Mouse (Mus musculus) hindbrain, embryonic 10.5 days (tissue): ENCODE results near the gene Polr2a. TPM values are rescaled to one million over a fixed set of nuclear protein-coding genes. Genes with fewer than 3 reads are reported as not detected.
A peak's percentile ranks its signal among the peaks of the same experiment; 100 is the strongest.

Experiments used
- DNase-seq: peaks from one replicate; pipeline ENCODE4 v3.0.0-alpha.2; 2017; ENCODE audit warnings: low spot score
- H3K27ac ChIP-seq: fragments of 300-500 bp; sonication (generic); 2 replicates; pipeline ENCODE4 v1.5.1; 2016; ENCODE audit warnings: mild to moderate bottlenecking, moderate library complexity
- H3K27me3 ChIP-seq: fragments of 300-500 bp; sonication (generic); 2 replicates; pipeline ENCODE4 v1.6.1; 2016; ENCODE audit warnings: mild to moderate bottlenecking; ENCODE audit not compliant: poor library complexity, insufficient read depth, severe bottlenecking
- H3K36me3 ChIP-seq: fragments of 300-500 bp; sonication (generic); 2 replicates; pipeline ENCODE4 v1.6.1; 2016; ENCODE audit warnings: mild to moderate bottlenecking, moderate library complexity
- H3K4me1 ChIP-seq: fragments of 300-500 bp; sonication (generic); replicated peaks from 2 replicates; pipeline ENCODE4 v1.6.1; 2016; ENCODE audit warnings: mild to moderate bottlenecking
- H3K4me3 ChIP-seq: fragments of 300-500 bp; sonication (generic); 2 replicates; pipeline ENCODE4 v1.5.1; 2016; ENCODE audit warnings: mild to moderate bottlenecking, moderate library complexity
- H3K9me3 ChIP-seq: fragments of 300-500 bp; sonication (generic); 2 replicates; pipeline ENCODE4 v1.6.1; 2016; ENCODE audit warnings: mild to moderate bottlenecking, moderate library complexity
- WGBS: fragments of 180-500 bp; shearing (Covaris S2); methylation state at CpG from one replicate; pipeline ENCODE4 v1.1.7; 2016; 5-methylcytosine and 5-hydroxymethylcytosine counted together
- polyA plus RNA-seq: library from polyadenylated mRNA; unstranded; fragments of >200 nt; fragmentation: Nextera tagmentation; extraction: Ambion mirVana; gene quantifications from 2 replicates; pipeline ENCODE4 v1.2.1, GENCODE M21; 2016

Gene Polr2a
- polyA plus RNA-seq, 1 experiment from 2014 or later, result 37.9 TPM

GRCm38 (mm10) chr11:69799394-69800137, 41.1 kb upstream of the Polr2a start:
- Histone ChIP-seq H3K27ac (peak overlapping the region; percentile 96), H3K4me3 (peak overlapping the region; percentile 66), H3K9me3 (no peaks in the 10 kb centered on the region), H3K27me3 (peaks cover 91% of the 10 kb centered on the region), H3K4me1 (peaks cover 77% of the 10 kb centered on the region), H3K36me3 (no peaks in the 10 kb centered on the region)
- DNase-seq, result peak; percentile 66
- 18% methylated on average over 12 of the region's 12 CpGs for WGBS

- Histone ChIP-seq H3K4me1 (peaks cover 60% of the 10 kb centered on the region), H3K9me3 (no peaks in the 10 kb centered on the region), H3K4me3 (no peak overlapping the region), H3K27me3 (peaks cover 91% of the 10 kb centered on the region), H3K27ac (no peak overlapping the region), H3K36me3 (no peaks in the 10 kb centered on the region)
- no peak for DNase-seq
- WGBS, result 78% methylated on average over 7 of the region's 7 CpGs
Measured at GRCm38 (mm10) chr11:69797924-69798323, 39.5 kb upstream of the Polr2a start.

DNA sequence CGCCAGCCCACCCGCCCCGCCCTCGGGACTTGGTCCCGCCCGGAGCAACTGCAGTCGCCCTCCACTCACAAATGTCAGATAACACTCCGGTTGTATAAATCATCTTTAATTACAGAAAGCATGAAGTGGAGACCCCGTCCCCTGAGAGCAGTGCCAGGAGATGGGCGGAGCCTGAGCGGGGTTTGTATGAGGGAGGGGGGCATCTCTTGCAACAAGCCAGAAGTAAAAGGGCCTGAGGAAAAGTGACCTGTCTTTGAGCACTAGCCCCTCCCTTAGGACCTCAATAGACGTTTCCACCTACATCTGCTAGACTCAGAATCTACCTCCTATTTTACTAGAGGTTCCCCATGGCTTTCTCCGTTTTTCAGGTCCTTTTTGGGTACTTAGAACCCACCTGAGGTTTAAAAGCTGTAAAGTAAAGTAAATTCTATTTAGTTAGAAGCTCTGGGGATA, 37.6 kb upstream of the Polr2a start:
- Histone ChIP-seq H3K36me3 (no peaks in the 10 kb centered on the region), H3K9me3 (no peaks in the 10 kb centered on the region), H3K4me3 (peak overlapping the region; percentile 60), H3K27ac (peak overlapping the region; percentile 79), H3K4me1 (peaks cover 41% of the 10 kb centered on the region), H3K27me3 (peaks cover 81% of the 10 kb centered on the region)
- WGBS, result 4% methylated on average over 13 of the region's 13 CpGs
- no peak for DNase-seq

GRCm38 (mm10) chr11:69795168-69795982, 36.9 kb upstream of the Polr2a start, which contains the start of gene Chrnb1:
TSS of gene Chrnb1 (minus strand) at chr11:69795943.
- no peaks in the 10 kb centered on the region for H3K36me3 ChIP-seq
- 2% methylated on average over 52 of the region's 52 CpGs for WGBS
- H3K4me1 ChIP-seq, result peaks cover 35% of the 10 kb centered on the region
- H3K27ac ChIP-seq, result peak within 1 kb of the TSS; percentile 79
- peak; percentile 91 for DNase-seq
- peak within 1 kb of the TSS; percentile 60 for H3K4me3 ChIP-seq
- no peaks in the 10 kb centered on the region for H3K9me3 ChIP-seq
- peaks cover 75% of the 10 kb centered on the region for H3K27me3 ChIP-seq

DNA sequence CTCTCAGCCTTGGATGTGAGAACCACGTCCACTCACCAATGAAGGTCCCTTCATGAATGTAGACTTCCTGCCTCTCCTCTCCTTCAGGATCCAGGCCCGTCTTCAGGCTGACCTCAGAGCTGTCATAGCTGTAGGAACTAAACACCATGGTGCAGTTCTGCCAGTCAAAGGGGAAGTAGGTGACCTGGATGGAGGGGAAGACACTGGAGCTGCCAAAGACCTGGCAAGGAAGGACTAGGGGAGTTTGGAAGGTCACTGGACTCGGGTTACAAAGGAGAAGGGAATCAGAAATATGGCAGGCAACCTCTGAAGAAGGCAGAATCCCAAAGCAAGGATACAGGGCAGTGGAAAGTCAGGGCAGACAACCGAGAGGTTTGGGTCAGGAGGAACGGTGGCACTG, 35.0 kb upstream of the Polr2a start:
- Histone ChIP-seq H3K4me1 (peaks cover 16% of the 10 kb centered on the region), H3K27ac (no peak overlapping the region), H3K36me3 (no peaks in the 10 kb centered on the region), H3K9me3 (no peaks in the 10 kb centered on the region), H3K4me3 (no peak overlapping the region), H3K27me3 (peaks cover 56% of the 10 kb centered on the region)
- no peak for DNase-seq
- 66% methylated on average over 5 of the region's 5 CpGs for WGBS

GRCm38 (mm10) chr11:69791420-69791819, 33.0 kb upstream of the Polr2a start:
- no peak for DNase-seq
- no peaks in the 10 kb centered on the region for H3K9me3 ChIP-seq
- no peak overlapping the region for H3K4me3 ChIP-seq
- no peaks in the 10 kb centered on the region for H3K36me3 ChIP-seq
- H3K27ac ChIP-seq, result no peak overlapping the region
- peaks cover 11% of the 10 kb centered on the region for H3K4me1 ChIP-seq
- H3K27me3 ChIP-seq, result peaks cover 40% of the 10 kb centered on the region
- WGBS, result 72% methylated on average over 5 of the region's 5 CpGs

- 69% methylated on average over 5 of the region's 5 CpGs for WGBS
- no peaks in the 10 kb centered on the region for H3K9me3 ChIP-seq
Measured at GRCm38 (mm10) chr11:69789431-69789830, 31.0 kb upstream of the Polr2a start.

DNA sequence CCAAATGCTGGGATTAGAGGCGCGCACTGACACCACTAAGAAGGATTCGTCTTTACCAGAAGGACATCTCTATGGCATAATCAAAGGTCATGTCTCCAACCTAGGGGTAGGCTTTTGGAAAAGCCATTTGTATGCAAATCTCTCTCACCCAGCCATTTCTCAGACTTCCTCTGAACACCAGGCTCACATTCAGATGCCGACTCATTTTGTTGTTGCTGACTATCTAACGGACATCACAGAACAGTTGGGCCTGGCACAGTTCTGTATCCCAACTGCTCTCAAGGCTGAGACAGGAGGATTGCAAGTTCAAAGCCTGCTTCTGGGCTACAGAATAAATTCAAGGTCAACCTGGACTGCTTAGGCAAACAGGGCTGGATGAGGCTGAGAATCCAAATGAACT, 28.9 kb upstream of the Polr2a start:
- 85% methylated on average over 5 of the region's 5 CpGs for WGBS
- no peaks in the 10 kb centered on the region; the same call in 1 of the 2 replicates for H3K4me1 ChIP-seq
- DNase-seq, result no peak
- H3K36me3 ChIP-seq, result no peaks in the 10 kb centered on the region
- H3K4me3 ChIP-seq, result no peak overlapping the region
- no peak overlapping the region for H3K27ac ChIP-seq
- peaks cover 10% of the 10 kb centered on the region for H3K27me3 ChIP-seq
- no peaks in the 10 kb centered on the region for H3K9me3 ChIP-seq

More at GRCm38 (mm10) chr11:69789431-69789830, 31.0 kb upstream of the Polr2a start:
- H3K4me1 ChIP-seq, result no peaks in the 10 kb centered on the region; the same call in 1 of the 2 replicates
- H3K27ac ChIP-seq, result no peak overlapping the region
- no peaks in the 10 kb centered on the region for H3K36me3 ChIP-seq
- peaks cover 29% of the 10 kb centered on the region for H3K27me3 ChIP-seq
- DNase-seq, result no peak
- H3K4me3 ChIP-seq, result no peak overlapping the region

GRCm38 (mm10) chr11:69784793-69785272, 26.4 kb upstream of the Polr2a start:
- no peaks in the 10 kb centered on the region for H3K9me3 ChIP-seq
- H3K36me3 ChIP-seq, result no peaks in the 10 kb centered on the region
- H3K27ac ChIP-seq, result no peak overlapping the region
- H3K4me1 ChIP-seq, result no peaks in the 10 kb centered on the region; the same call in none of the 2 replicates
- no peak for DNase-seq
- WGBS, result 43% methylated on average over 15 of the region's 15 CpGs
- peaks cover 19% of the 10 kb centered on the region for H3K27me3 ChIP-seq
- H3K4me3 ChIP-seq, result peak overlapping the region; percentile 1; the same call in 1 of the 2 replicates

DNA sequence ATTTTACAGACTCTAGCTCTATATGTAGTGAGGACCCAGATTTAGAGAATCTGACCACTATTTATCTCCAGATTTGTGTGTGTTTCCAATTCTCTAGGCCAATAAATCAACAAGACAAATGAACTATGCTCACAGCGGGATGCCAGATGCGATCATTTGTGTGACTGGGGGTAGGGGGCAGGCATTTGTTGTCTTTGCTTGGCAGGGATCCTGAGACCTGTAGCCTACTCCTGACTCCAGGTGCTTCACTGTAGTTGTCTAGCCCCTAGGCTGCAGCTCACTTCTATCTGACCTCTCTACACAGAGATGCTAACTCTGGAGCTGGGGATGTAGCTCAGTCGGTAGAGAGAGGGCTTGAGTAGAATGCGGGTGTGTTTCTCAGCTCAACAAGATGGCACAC, 23.4 kb upstream of the Polr2a start:
- Histone ChIP-seq H3K4me3 (no peak overlapping the region), H3K36me3 (peaks cover 3% of the 10 kb centered on the region; the same call in 1 of the 2 replicates), H3K27ac (no peak overlapping the region), H3K4me1 (peaks cover 17% of the 10 kb centered on the region), H3K27me3 (peaks cover 49% of the 10 kb centered on the region), H3K9me3 (no peaks in the 10 kb centered on the region)
- no peak for DNase-seq
- WGBS, result 38% methylated on average over 4 of the region's 4 CpGs

- peaks cover 22% of the 10 kb centered on the region for H3K4me1 ChIP-seq
- H3K27me3 ChIP-seq, result peaks cover 61% of the 10 kb centered on the region
- H3K36me3 ChIP-seq, result peaks cover 11% of the 10 kb centered on the region
- WGBS, result 45% methylated on average over 7 of the region's 7 CpGs
- no peak for DNase-seq
- no peak overlapping the region for H3K4me3 ChIP-seq
- H3K9me3 ChIP-seq, result no peaks in the 10 kb centered on the region
- H3K27ac ChIP-seq, result 0 out of 2 replicates have a peak overlapping the region, but pooled peaks have one; percentile 29
Measured at GRCm38 (mm10) chr11:69778985-69779384, 20.5 kb upstream of the Polr2a start.

GRCm38 (mm10) chr11:69778258-69778982, 20.0 kb upstream of the Polr2a start:
- Histone ChIP-seq H3K36me3 (peaks cover 11% of the 10 kb centered on the region), H3K27ac (0 out of 2 replicates have a peak overlapping the region, but pooled peaks have one; percentile 40), H3K4me3 (no peak overlapping the region; the same call in 1 of the 2 replicates), H3K4me1 (peaks cover 22% of the 10 kb centered on the region), H3K9me3 (no peaks in the 10 kb centered on the region), H3K27me3 (peaks cover 61% of the 10 kb centered on the region)
- no peak for DNase-seq
- WGBS, result 59% methylated on average over 23 of the region's 23 CpGs
